ENCODE assay signal across 9 mouse cellular contexts in the genomic region with DNA sequence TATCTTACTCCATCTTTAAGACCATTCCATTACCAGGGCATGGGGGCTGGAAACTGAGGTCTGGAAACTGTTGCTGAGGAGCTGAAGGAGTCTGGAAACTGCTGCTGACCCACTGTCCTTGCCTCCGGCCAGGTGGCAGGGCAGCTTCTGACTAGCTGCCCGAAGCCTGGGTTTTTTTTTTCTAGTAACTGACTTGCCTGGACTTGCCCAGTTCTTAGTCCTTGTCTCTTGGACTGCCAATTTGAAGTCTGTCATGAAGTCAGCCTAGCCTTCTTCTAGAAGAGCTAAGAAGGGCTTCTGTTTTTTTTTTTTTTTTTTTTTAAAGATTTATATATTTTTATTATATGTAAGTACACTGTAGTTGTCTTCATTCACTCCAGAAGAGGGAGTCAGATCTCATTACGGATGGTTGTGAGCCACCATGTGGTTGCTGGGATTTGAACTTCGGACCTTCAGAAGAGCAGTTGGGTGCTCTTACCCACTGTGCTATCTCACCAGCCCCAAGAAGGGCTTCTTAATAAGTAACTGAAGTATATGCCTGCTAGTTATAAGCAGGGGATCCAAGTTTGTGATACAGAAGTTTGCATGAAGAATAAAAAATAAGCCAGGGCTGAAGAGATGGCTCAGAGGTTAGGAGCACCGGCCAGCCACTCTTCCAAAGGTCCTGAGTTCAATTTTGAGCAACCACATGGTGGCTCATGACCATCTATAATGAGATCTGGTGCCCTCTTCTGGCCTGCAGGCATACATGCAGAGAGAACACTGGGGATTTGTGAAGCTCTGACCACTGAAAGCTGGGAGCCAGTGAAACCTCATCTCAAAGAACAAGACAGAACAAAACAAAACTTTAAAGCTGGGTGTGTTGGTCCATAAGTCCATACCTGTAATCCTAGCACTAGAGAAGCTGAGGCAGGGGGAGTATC. TPM values are rescaled to one million over a fixed set of nuclear protein-coding genes. Genes with fewer than 3 reads are reported as not detected.
DNase-seq lines count a peak whose midpoint lies in the region; ATAC-seq and TF ChIP-seq lines count a peak whose summit lies in the region.
"Had no signal": no experiment of that assay in that cellular context is flagged by ENCODE, and none has a peak within 500 bp of the region (broad histone marks: within the 10 kb centered on the region; RNA-seq: fewer than 3 reads in every experiment).

No protein-coding gene starts in this region.

- peaks cover 49% of the 10 kb centered on the region for H3K4me1 ChIP-seq in G1E (ENCODE audit: insufficient read depth, low read depth, low read length)

- no peak for ATAC-seq in G1E (ENCODE audit: extremely low read depth, insufficient number of reproducible peaks, low FRiP score, poor library complexity, severe bottlenecking)
- ATAC-seq in megakaryocyte, adult 5-6 weeks (ENCODE audit: poor library complexity, severe bottlenecking): no peak

- H3K36me3 ChIP-seq in G1E (replicated peaks): peaks cover 5% of the 10 kb centered on the region

- no peaks in the 10 kb centered on the region for H3K9me3 ChIP-seq in G1E (replicated peaks)
- H3K9me3 ChIP-seq: embryonic facial prominence, embryonic 13.5 days had no signal

- H3K27me3 ChIP-seq in G1E (ENCODE audit: insufficient read depth, low read length): no peaks in the 10 kb centered on the region
- H3K27me3 ChIP-seq: embryonic facial prominence, embryonic 13.5 days had no signal

- TF ChIP-seq CTCF in G1E (IDR thresholded peaks at IDR 0.05; ENCODE audit: low read depth, low read length): peak; percentile 11; the same call in 1 of the 2 replicates

- H3K4me3 ChIP-seq in G1E (ENCODE audit: low read depth, low read length): no peak overlapping the region
- H3K4me3 ChIP-seq: embryonic facial prominence, embryonic 13.5 days had no signal

- peak; percentile 26 to 41 for DNase-seq in heart, adult 9 months (ENCODE audit: low spot score in 2 of 2)
- no peak for DNase-seq in heart, adult 11 months
- DNase-seq in 3T3-L1 (ENCODE audit: low read depth, low spot score): peak; percentile 75
- DNase-seq in G1E (ENCODE audit: low spot score): no peak
- DNase-seq in embryo, embryonic 9.5 days (ENCODE audit: extremely low spot score): peak; percentile 38
- peak; percentile 63 for DNase-seq in lung, postnatal 10 days
- DNase-seq in gastrocnemius, postnatal 4 days (ENCODE audit: low spot score in 2 of 2): no peak

RNA-seq across cellular contexts. Expression of a gene that starts 3.6 kb away (rescaled TPM):
- total RNA-seq in G1E (2014; fragmentation: Nextera tagmentation) (134 and 145 TPM in 2 replicates), G1E (2017) (261 and 285 TPM in 2 replicates)
- 20.8 and 30.9 TPM in 2 replicates for polyA plus RNA-seq in G1E (2012)
- total RNA-seq in gastrocnemius, postnatal 4 days (2021): 100 to 1,000 TPM; 106 to 111 TPM
- total RNA-seq in megakaryocyte, adult 5-6 weeks (2015): 110 and 116 TPM in 2 replicates
- 153 and 155 TPM in 2 replicates for total RNA-seq in megakaryocyte, adult 5-6 weeks (2017)

RNA-seq across cellular contexts. Expression of a gene that starts 8.7 kb away (rescaled TPM):
- 15.7 and 23.7 TPM in 2 replicates for total RNA-seq in G1E (2014; fragmentation: Nextera tagmentation)
- total RNA-seq in G1E (2017): 15.8 and 19.0 TPM in 2 replicates
- polyA plus RNA-seq in G1E (2012): 37.8 and 51.9 TPM in 2 replicates
- 10 to 100 TPM; 11.6 to 13.5 TPM for total RNA-seq in gastrocnemius, postnatal 4 days (2021)
- 13.5 and 14.3 TPM in 2 replicates for total RNA-seq in megakaryocyte, adult 5-6 weeks (2015)
- 10.3 and 11.2 TPM in 2 replicates for total RNA-seq in megakaryocyte, adult 5-6 weeks (2017)

RNA-seq across cellular contexts. Expression of a gene that starts 29.7 kb away (rescaled TPM):
- total RNA-seq in G1E (2014; fragmentation: Nextera tagmentation) (not detected in 2 replicates), G1E (2017) (not detected in 2 replicates)
- not detected in 2 replicates for polyA plus RNA-seq in G1E (2012)
- not detected for total RNA-seq in gastrocnemius, postnatal 4 days (2021)
- total RNA-seq in megakaryocyte, adult 5-6 weeks (2015): not detected in 2 replicates
- total RNA-seq in megakaryocyte, adult 5-6 weeks (2017): not detected in 2 replicates
- polyA plus RNA-seq: embryonic facial prominence, embryonic 13.5 days had no signal

RNA-seq across cellular contexts. Expression of a gene that starts 37.3 kb away (rescaled TPM):
- total RNA-seq in G1E (2014; fragmentation: Nextera tagmentation) (10.4 and 11.5 TPM in 2 replicates), G1E (2017) (3.7 and 4.5 TPM in 2 replicates)
- 19.9 and 20.5 TPM in 2 replicates for polyA plus RNA-seq in G1E (2012)
- total RNA-seq in gastrocnemius, postnatal 4 days (2021): 10 to 100 TPM; 26.5 to 29.4 TPM
- 4.4 and 6.1 TPM in 2 replicates for total RNA-seq in megakaryocyte, adult 5-6 weeks (2015)
- total RNA-seq in megakaryocyte, adult 5-6 weeks (2017): 3.6 and 6.3 TPM in 2 replicates

RNA-seq across cellular contexts. Expression of a gene that starts 43.1 kb away (rescaled TPM):
- total RNA-seq in G1E (2014; fragmentation: Nextera tagmentation): not detected in 2 replicates
- 0.16 TPM in 1 of 2 replicates, not detected in the other for total RNA-seq in G1E (2017)
- 0.03 and 0.05 TPM in 2 replicates for polyA plus RNA-seq in G1E (2012)
- 100 to 1,000 TPM; 212 to 246 TPM for total RNA-seq in gastrocnemius, postnatal 4 days (2021)
- 47.9 and 51.3 TPM in 2 replicates for total RNA-seq in megakaryocyte, adult 5-6 weeks (2015)
- total RNA-seq in megakaryocyte, adult 5-6 weeks (2017): 87.2 and 90.0 TPM in 2 replicates

Comparison
In these comparisons a context has a peak if more than half of its experiments do, and no peak if none do; other contexts are left out.
1. DNase-seq: peak in heart, adult 9 months (2 of 2), 3T3-L1 (single experiment), embryo, embryonic 9.5 days (single experiment) and lung, postnatal 10 days (single experiment); none in heart, adult 11 months (single experiment), G1E (single experiment) and gastrocnemius, postnatal 4 days (0 of 2).